Mouse (Mus musculus) embryonic facial prominence, embryonic 15.5 days (tissue): ENCODE measurements at regions not wholly inside any gene's neighbourhood (a gene's known extent, or its start where the extent isn't known, plus 50 kb on each side); places are given as distances from the start of the nearest gene placed in this dataset.

Source experiments
- ATAC-seq: fragments of 200-750 bp; cut with Nextera tagmentation; 2 replicates; pipeline ENCODE4 v1.8.0; 2017; ENCODE audit warnings: low read depth, moderate TSS enrichment; ENCODE audit not compliant: insufficient number of reproducible peaks, low FRiP score, low TSS enrichment
- H3K27ac ChIP-seq: fragments of 300-500 bp; sonication (generic); replicated peaks from 2 replicates; pipeline ENCODE4 v1.5.1; 2015; ENCODE audit warnings: mild to moderate bottlenecking, inconsistent platforms
- H3K27me3 ChIP-seq: fragments of 300-500 bp; sonication (generic); 2 replicates; pipeline ENCODE4 v1.6.1; 2015; ENCODE audit warnings: inconsistent platforms
- H3K36me3 ChIP-seq: fragments of 300-500 bp; sonication (generic); 2 replicates; pipeline ENCODE4 v1.6.1; 2015; ENCODE audit warnings: mild to moderate bottlenecking, inconsistent platforms
- H3K4me1 ChIP-seq: fragments of 300-500 bp; sonication (generic); 2 replicates; pipeline ENCODE4 v1.6.1; 2015; ENCODE audit warnings: inconsistent platforms
- H3K4me2 ChIP-seq: fragments of 300-500 bp; sonication (generic); replicated peaks from 2 replicates; pipeline ENCODE4 v1.6.1; 2015; ENCODE audit warnings: mild to moderate bottlenecking, inconsistent platforms
- H3K4me3 ChIP-seq: fragments of 300-500 bp; sonication (generic); replicated peaks from 2 replicates; pipeline ENCODE4 v1.5.1; 2015; ENCODE audit warnings: mild to moderate bottlenecking, inconsistent platforms
- H3K9ac ChIP-seq: fragments of 300-500 bp; sonication (generic); 2 replicates; pipeline ENCODE4 v1.6.1; 2015; ENCODE audit warnings: inconsistent platforms
- H3K9me3 ChIP-seq: fragments of 300-500 bp; sonication (generic); replicated peaks from 2 replicates; pipeline ENCODE4 v1.6.1; 2016; ENCODE audit warnings: inconsistent platforms
- WGBS: fragments of 180-500 bp; shearing (Covaris S2); methylation state at CpG from one replicate; pipeline ENCODE4 v1.1.7; 2015; 5-methylcytosine and 5-hydroxymethylcytosine counted together

DNA sequence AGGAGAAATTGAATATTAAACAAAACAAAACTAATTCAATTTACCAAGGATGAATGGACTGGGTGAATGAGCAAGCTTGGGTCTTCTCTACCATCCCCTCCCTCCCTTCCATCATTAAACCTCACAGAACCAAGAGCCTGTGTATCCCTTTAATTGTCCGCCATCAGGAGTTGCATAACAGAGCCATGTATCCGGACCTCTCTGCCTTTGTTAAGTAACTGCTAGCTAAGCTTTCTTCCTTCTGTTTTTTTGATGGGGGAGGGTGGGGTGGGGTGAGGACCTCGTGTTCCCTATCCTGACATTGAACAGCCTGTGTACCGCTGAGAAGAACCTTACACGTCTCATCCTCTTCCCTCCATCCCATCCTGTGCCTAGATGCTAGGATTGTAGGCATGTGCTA lies 274.0 kb downstream of the Pmp22 start:
- H3K4me3 ChIP-seq: no peak overlapping the region
- H3K4me1 ChIP-seq: peaks cover 6% of the 10 kb centered on the region; the same call in 1 of the 2 replicates
- H3K4me2 ChIP-seq: no peak overlapping the region
- no peak for ATAC-seq
- no peak overlapping the region for H3K9ac ChIP-seq
- WGBS: 62% methylated on average over 5 of the region's 5 CpGs
- H3K27me3 ChIP-seq: peaks cover 7% of the 10 kb centered on the region; the same call in 1 of the 2 replicates
- H3K27ac ChIP-seq: no peak overlapping the region
- no peaks in the 10 kb centered on the region for H3K36me3 ChIP-seq
- H3K9me3 ChIP-seq: no peaks in the 10 kb centered on the region

DNA sequence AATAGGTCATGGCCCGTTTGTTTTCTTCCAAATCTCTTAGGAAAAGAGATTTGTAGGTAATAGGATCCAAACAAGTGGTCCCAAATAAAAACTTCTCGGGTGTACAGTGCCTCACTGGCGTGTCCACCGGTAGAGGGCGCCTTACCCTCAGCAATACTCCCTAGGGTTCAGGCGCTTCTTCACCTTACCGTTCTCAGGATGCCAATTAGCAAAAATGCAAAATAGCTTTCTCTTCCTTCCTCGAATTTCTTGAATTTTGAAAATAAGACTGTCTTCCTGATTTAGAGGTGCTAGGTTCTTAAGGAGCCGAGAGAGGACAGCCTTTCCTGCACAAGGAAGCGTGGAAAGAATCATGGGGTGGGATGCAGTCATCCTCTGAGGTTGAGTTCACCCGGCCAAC lies 275.9 kb downstream of the Pmp22 start:
- 14% methylated on average over 11 of the region's 11 CpGs for WGBS
- H3K9ac ChIP-seq: no peak overlapping the region
- no peaks in the 10 kb centered on the region for H3K36me3 ChIP-seq
- H3K4me2 ChIP-seq: no peak overlapping the region
- peaks cover 6% of the 10 kb centered on the region; the same call in 1 of the 2 replicates for H3K4me1 ChIP-seq
- H3K27me3 ChIP-seq: peaks cover 7% of the 10 kb centered on the region; the same call in 1 of the 2 replicates
- H3K27ac ChIP-seq: no peak overlapping the region
- ATAC-seq: no peak
- H3K4me3 ChIP-seq: no peak overlapping the region
- no peaks in the 10 kb centered on the region for H3K9me3 ChIP-seq

DNA sequence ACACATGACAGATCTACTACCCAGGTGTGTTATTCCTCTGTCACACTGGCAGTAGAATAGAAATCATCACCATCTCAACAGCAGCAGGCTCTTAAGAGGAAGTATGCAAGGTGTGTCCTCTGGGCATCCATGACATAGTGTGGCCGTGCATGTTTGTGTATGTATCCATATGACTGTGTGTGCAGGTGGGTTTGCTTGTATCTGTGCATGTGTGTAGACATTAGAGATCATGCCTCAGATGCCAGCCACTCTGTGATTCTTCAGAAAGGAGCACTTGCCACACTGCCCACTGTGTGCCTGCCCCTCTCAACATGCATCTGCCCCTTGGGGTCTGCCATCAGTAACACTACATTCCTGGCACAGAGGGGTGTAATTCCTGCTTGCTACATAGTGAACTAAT lies 280.6 kb downstream of the Pmp22 start:
- Histone ChIP-seq H3K4me1 (peaks cover 12% of the 10 kb centered on the region), H3K4me3 (no peak overlapping the region), H3K9me3 (no peaks in the 10 kb centered on the region), H3K4me2 (no peak overlapping the region), H3K27me3 (0 out of 2 replicates have a peak, but pooled peaks cover 4% of the 10 kb centered on the region), H3K9ac (no peak overlapping the region), H3K27ac (no peak overlapping the region), H3K36me3 (no peaks in the 10 kb centered on the region)
- ATAC-seq: no peak
- WGBS: 96% methylated on average over 1 of the region's 1 CpGs

DNA sequence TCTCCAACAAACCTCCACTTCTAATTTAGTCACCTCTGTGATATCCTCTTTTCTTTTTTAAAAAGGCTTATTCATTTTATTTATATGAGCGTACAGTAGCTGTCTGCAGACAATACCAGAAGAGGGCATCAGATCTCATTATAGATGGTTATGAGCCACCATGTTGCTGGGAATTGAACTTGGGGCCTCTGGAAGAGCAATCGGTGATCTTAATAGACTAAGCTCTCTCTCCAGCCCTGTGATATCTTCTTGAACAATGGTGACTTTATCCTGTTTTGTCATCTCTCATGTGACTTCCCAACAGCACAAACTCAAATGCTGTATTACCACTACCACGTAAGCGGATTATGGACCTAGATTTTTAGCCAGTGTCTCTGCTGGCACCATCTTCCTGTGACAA lies 282.1 kb downstream of the Pmp22 start:
- Histone ChIP-seq H3K4me3 (no peak overlapping the region), H3K27me3 (0 out of 2 replicates have a peak, but pooled peaks cover 4% of the 10 kb centered on the region), H3K27ac (no peak overlapping the region), H3K36me3 (no peaks in the 10 kb centered on the region), H3K4me2 (no peak overlapping the region), H3K9ac (no peak overlapping the region), H3K9me3 (no peaks in the 10 kb centered on the region), H3K4me1 (peaks cover 12% of the 10 kb centered on the region)
- ATAC-seq: no peak
- 97% methylated on average over 4 of the region's 4 CpGs for WGBS

DNA sequence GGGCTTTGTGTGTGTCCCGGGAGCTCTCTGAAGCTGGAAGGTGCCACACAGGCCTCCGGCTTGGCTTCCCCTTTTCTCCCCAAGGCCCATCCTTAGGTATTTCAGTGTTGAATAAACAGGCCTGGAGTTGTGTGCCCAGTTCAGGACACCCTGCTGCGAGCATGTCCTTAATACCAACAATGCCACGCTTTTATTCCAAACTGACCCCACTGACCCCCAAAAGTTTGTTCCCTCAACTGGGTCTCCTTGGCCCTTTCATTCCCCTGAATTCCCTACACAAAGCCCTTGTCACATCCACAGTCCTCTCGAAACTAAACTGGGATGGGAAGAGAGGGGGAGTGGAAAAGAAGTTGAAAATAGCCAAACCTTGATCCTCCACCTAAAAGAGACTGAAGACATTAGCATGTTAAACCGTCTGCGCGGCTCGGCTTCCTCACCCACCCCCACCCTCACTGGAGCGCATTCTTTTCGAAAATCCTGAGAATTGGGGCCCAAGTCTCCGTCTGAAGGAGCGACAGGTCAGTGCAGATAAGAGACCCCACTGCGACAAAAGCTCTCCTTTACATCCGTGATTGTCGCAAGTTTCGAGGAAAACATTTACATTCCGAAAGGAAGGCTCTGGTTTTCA lies 283.7 kb downstream of the Pmp22 start:
- ATAC-seq: no peak
- Histone ChIP-seq H3K27ac (no peak overlapping the region), H3K36me3 (no peaks in the 10 kb centered on the region), H3K4me2 (peak overlapping the region; percentile 47), H3K27me3 (no peaks in the 10 kb centered on the region), H3K9ac (0 out of 2 replicates have a peak overlapping the region, but pooled peaks have one; percentile 4), H3K9me3 (no peaks in the 10 kb centered on the region), H3K4me1 (peaks cover 12% of the 10 kb centered on the region), H3K4me3 (peak overlapping the region; percentile 31)
- 14% methylated on average over 18 of the region's 18 CpGs for WGBS

- H3K9ac ChIP-seq: no peak overlapping the region
- H3K4me2 ChIP-seq: peak overlapping the region; percentile 47
- H3K36me3 ChIP-seq: no peaks in the 10 kb centered on the region
- peaks cover 12% of the 10 kb centered on the region for H3K4me1 ChIP-seq
- H3K27me3 ChIP-seq: no peaks in the 10 kb centered on the region
- H3K9me3 ChIP-seq: no peaks in the 10 kb centered on the region
- peak overlapping the region; percentile 31 for H3K4me3 ChIP-seq
- no peak overlapping the region for H3K27ac ChIP-seq
- no peak for ATAC-seq
- WGBS: 18% methylated on average over 13 of the region's 13 CpGs
Measured at GRCm38 (mm10) chr11:63413106-63413505, 284.3 kb downstream of the Pmp22 start.

DNA sequence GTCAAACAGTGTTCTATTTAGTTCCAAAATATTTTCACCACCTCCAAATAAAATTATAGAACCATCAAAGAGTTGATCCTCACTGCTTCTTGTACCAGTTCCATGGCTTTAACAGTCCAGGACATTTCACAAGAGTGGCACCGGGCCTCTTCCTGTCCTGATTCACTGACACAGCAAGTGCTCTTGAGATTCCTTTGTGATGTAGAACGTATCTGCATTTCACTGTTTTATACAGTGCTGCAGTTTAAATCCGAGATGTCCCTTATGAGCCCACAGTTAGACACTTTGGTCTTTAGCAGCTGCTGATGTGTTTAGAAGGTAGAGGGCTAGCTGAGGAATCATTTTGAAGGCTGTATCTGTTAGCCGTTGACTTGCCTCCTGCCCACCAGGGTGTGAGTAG lies 284.8 kb downstream of the Pmp22 start:
- H3K27me3 ChIP-seq: no peaks in the 10 kb centered on the region
- WGBS: 84% methylated on average over 4 of the region's 4 CpGs

GRCm38 (mm10) chr11:63418042-63418776 lies 289.4 kb downstream of the Pmp22 start:
- no peak overlapping the region for H3K27ac ChIP-seq
- H3K9me3 ChIP-seq: no peaks in the 10 kb centered on the region
- 76% methylated on average over 5 of the region's 5 CpGs for WGBS
- no peak overlapping the region for H3K4me2 ChIP-seq
- H3K9ac ChIP-seq: no peak overlapping the region
- H3K4me1 ChIP-seq: peaks cover 1% of the 10 kb centered on the region
- H3K36me3 ChIP-seq: no peaks in the 10 kb centered on the region
- no peak overlapping the region for H3K4me3 ChIP-seq
- ATAC-seq: no peak
- H3K27me3 ChIP-seq: no peaks in the 10 kb centered on the region

More for the DNA sequence above, 284.8 kb downstream of the Pmp22 start:
- H3K9ac ChIP-seq: no peak overlapping the region
- no peaks in the 10 kb centered on the region for H3K36me3 ChIP-seq
- H3K27ac ChIP-seq: no peak overlapping the region
- peaks cover 12% of the 10 kb centered on the region for H3K4me1 ChIP-seq
- H3K4me2 ChIP-seq: no peak overlapping the region
- no peaks in the 10 kb centered on the region for H3K9me3 ChIP-seq
- H3K4me3 ChIP-seq: no peak overlapping the region
- ATAC-seq: no peak

DNA sequence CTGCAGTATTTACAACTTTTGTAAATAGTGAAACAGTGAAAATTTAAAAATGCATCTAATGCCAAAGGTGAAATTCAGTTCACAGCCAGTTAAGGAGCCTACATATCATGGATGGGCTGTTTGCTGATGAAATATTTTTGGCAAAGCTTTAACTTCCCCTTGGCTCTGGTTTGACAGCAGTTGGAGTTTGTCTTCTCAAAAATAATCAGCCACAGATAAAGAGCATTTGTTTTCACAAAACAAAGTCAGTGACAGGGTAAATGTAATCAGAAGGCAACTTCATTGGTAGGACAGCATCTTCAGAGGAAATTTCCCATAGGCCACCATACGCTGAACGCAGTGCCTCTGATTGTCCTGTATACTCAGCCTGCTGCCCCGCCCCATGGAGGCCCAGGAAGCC lies 291.6 kb downstream of the Pmp22 start:
- H3K4me2 ChIP-seq: no peak overlapping the region
- H3K9ac ChIP-seq: no peak overlapping the region
- WGBS: 87% methylated on average over 3 of the region's 3 CpGs
- H3K36me3 ChIP-seq: no peaks in the 10 kb centered on the region
- H3K27ac ChIP-seq: no peak overlapping the region
- H3K9me3 ChIP-seq: no peaks in the 10 kb centered on the region
- no peak overlapping the region for H3K4me3 ChIP-seq
- ATAC-seq: no peak
- H3K27me3 ChIP-seq: no peaks in the 10 kb centered on the region
- no peaks in the 10 kb centered on the region for H3K4me1 ChIP-seq

- H3K27ac ChIP-seq: no peak overlapping the region
- H3K4me3 ChIP-seq: no peak overlapping the region
- H3K4me1 ChIP-seq: no peaks in the 10 kb centered on the region
- H3K4me2 ChIP-seq: no peak overlapping the region
- no peaks in the 10 kb centered on the region for H3K9me3 ChIP-seq
- ATAC-seq: no peak
- no peak overlapping the region for H3K9ac ChIP-seq
- WGBS: 61% methylated on average over 3 of the region's 3 CpGs
- no peaks in the 10 kb centered on the region for H3K36me3 ChIP-seq
- no peaks in the 10 kb centered on the region for H3K27me3 ChIP-seq
Measured at GRCm38 (mm10) chr11:63422069-63422468, 293.3 kb downstream of the Pmp22 start.

DNA sequence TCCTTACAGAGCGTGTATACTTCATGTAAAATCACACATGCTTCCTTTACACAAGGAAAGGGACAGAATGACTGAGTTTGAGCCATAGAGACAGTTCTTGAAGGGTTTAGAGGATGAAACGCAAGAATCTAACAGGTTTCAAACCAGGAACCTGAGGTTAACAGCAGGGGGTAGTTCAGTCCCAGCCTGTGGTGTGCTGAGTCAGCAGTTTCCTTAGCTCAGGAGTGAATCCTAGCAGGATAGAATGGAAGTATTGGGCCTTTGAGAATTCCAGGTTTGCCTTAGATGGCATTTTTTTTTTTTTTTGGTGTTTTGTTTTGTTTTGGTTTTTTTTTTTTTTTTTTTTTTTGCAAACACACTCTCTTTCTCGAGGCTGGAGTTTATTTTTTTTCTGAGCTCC lies 295.5 kb downstream of the Pmp22 start:
- Histone ChIP-seq H3K9ac (no peak overlapping the region), H3K4me3 (no peak overlapping the region), H3K4me1 (no peaks in the 10 kb centered on the region), H3K36me3 (no peaks in the 10 kb centered on the region), H3K27me3 (no peaks in the 10 kb centered on the region), H3K27ac (no peak overlapping the region), H3K4me2 (no peak overlapping the region), H3K9me3 (no peaks in the 10 kb centered on the region)
- 60% methylated on average over 3 of the region's 3 CpGs for WGBS
- ATAC-seq: no peak
